Mouse (Mus musculus) myocyte (in vitro differentiated cells): ENCODE results near the gene Slc27a3.

Source experiments
- E2F4 ChIP-seq: IDR thresholded peaks from one replicate; pipeline ENCODE4 v1.6.1; 2011; ENCODE audit warnings: mild to moderate bottlenecking, control low read depth, moderate library complexity; ENCODE audit not compliant: insufficient read depth
- MAX ChIP-seq: IDR thresholded peaks from one replicate; pipeline ENCODE4 v1.6.1; 2011; ENCODE audit warnings: low read depth, mild to moderate bottlenecking, control low read depth
- POLR2AphosphoS2 ChIP-seq: IDR thresholded peaks from one replicate; pipeline ENCODE4 v1.6.1; 2011; ENCODE audit warnings: low read depth, control low read depth; ENCODE audit not compliant: insufficient read length
- TCF3 ChIP-seq: IDR thresholded peaks from one replicate; pipeline ENCODE4 v1.6.1; 2011; ENCODE audit warnings: low read depth, control low read depth; ENCODE audit not compliant: insufficient read length
- USF1 ChIP-seq: IDR thresholded peaks from one replicate; pipeline ENCODE4 v1.6.1; 2011; ENCODE audit warnings: low read depth, mild to moderate bottlenecking, control low read depth, moderate library complexity

DNA sequence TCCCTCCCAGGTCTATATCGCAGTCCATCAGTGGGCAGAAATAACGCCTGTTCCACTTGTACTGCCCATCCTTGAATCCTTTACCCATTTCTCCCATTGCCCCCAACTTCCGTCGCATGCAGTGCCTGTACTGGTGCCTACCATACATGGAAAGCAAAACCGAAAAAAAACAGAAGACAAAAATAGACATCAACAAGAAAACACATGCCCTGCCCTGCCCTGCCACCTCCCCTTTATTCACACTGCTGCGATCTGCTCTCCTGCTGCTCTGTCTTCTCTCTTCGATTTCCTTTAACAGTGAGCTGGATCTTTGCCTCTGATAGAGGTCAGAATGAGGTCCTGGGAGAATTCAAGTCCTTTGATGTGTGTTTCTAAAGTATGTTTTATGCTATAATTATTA is 31.8 kb downstream of the Slc27a3 start:
- no peak for TF ChIP-seq USF1
- TF ChIP-seq POLR2AphosphoS2: no peak
- TF ChIP-seq E2F4: no peak
- TF ChIP-seq TCF3: no peak
- TF ChIP-seq MAX: no peak
